Mouse (Mus musculus): ENCODE measurements around the gene Sirt4. TPM values are rescaled to one million over a fixed set of nuclear protein-coding genes. Genes with fewer than 3 reads are reported as not detected.
"Not testable (repeated sequence)": the region's sequence is repeated elsewhere in the genome, so short reads cannot be mapped to it uniquely, and the experiment has no call there.

Gene Sirt4
- polyA plus RNA-seq, 1 experiment from 2014 or later: 7.5 TPM

- ATAC-seq: no peak
- 0 out of 2 replicates have a peak, but pooled peaks cover 4% of the 10 kb centered on the region for H3K4me1 ChIP-seq
- H3K4me2 ChIP-seq: no peak overlapping the region
- no peaks in the 10 kb centered on the region for H3K9me3 ChIP-seq (replicated peaks)
- H3K27me3 ChIP-seq (replicated peaks): 0 out of 2 replicates have a peak, but pooled peaks cover 25% of the 10 kb centered on the region
- no peak overlapping the region for H3K27ac ChIP-seq
- H3K9ac ChIP-seq: no peak overlapping the region
- H3K4me3 ChIP-seq: no peak overlapping the region
- 62% methylated on average over 12 of the region's 12 CpGs for WGBS (ENCODE audit: insufficient replicate concordance)
- H3K36me3 ChIP-seq: no peaks in the 10 kb centered on the region
Measured at GRCm38 (mm10) chr5:115454422-115455090, 30.0 kb downstream of the Sirt4 start.

GRCm38 (mm10) chr5:115450410-115451317 lies 33.9 kb downstream of the Sirt4 start:
- no peak for ATAC-seq
- Histone ChIP-seq H3K4me1 (0 out of 2 replicates have a peak, but pooled peaks cover 4% of the 10 kb centered on the region), H3K4me2 (no peak overlapping the region)

GRCm38 (mm10) chr5:115449247-115449646 lies 35.3 kb downstream of the Sirt4 start:
- Histone ChIP-seq H3K9ac (no peak overlapping the region), H3K4me2 (no peak overlapping the region), H3K4me1 (0 out of 2 replicates have a peak, but pooled peaks cover 4% of the 10 kb centered on the region), H3K4me3 (no peak overlapping the region), H3K9me3 (replicated peaks) (no peaks in the 10 kb centered on the region), H3K36me3 (peaks cover 10% of the 10 kb centered on the region; the same call in 1 of the 2 replicates), H3K27me3 (replicated peaks) (0 out of 2 replicates have a peak, but pooled peaks cover 3% of the 10 kb centered on the region), H3K27ac (no peak overlapping the region)
- ATAC-seq: no peak
- 58% methylated on average over 3 of the region's 3 CpGs for WGBS (ENCODE audit: insufficient replicate concordance)

More at GRCm38 (mm10) chr5:115450410-115451317, 33.9 kb downstream of the Sirt4 start:
- 77% methylated on average over 27 of the region's 27 CpGs for WGBS (ENCODE audit: insufficient replicate concordance)
- Histone ChIP-seq H3K36me3 (no peaks in the 10 kb centered on the region), H3K9ac (no peak overlapping the region), H3K9me3 (replicated peaks) (no peaks in the 10 kb centered on the region), H3K4me3 (no peak overlapping the region), H3K27me3 (replicated peaks) (0 out of 2 replicates have a peak, but pooled peaks cover 3% of the 10 kb centered on the region), H3K27ac (no peak overlapping the region)

GRCm38 (mm10) chr5:115447108-115447507 lies 37.4 kb downstream of the Sirt4 start:
- Histone ChIP-seq H3K4me1 (0 out of 2 replicates have a peak, but pooled peaks cover 4% of the 10 kb centered on the region), H3K27ac (no peak overlapping the region), H3K36me3 (peaks cover 19% of the 10 kb centered on the region), H3K4me2 (no peak overlapping the region), H3K9ac (no peak overlapping the region), H3K27me3 (replicated peaks) (no peaks in the 10 kb centered on the region), H3K4me3 (no peak overlapping the region), H3K9me3 (replicated peaks) (no peaks in the 10 kb centered on the region)
- no peak for ATAC-seq
- WGBS (ENCODE audit: insufficient replicate concordance): 76% methylated on average over 17 of the region's 17 CpGs

- H3K4me3 ChIP-seq: no peak overlapping the region
- H3K9ac ChIP-seq: no peak overlapping the region
- H3K4me1 ChIP-seq: no peaks in the 10 kb centered on the region
- WGBS (ENCODE audit: insufficient replicate concordance): 81% methylated on average over 11 of the region's 11 CpGs
- H3K36me3 ChIP-seq: peaks cover 19% of the 10 kb centered on the region
- peaks cover 12% of the 10 kb centered on the region; the same call in 1 of the 2 replicates for H3K27me3 ChIP-seq (replicated peaks)
- no peak overlapping the region for H3K4me2 ChIP-seq
- no peak for ATAC-seq
- no peak overlapping the region for H3K27ac ChIP-seq
- no peaks in the 10 kb centered on the region for H3K9me3 ChIP-seq (replicated peaks)
Measured at GRCm38 (mm10) chr5:115444130-115444529, 40.4 kb downstream of the Sirt4 start.

- H3K4me1 ChIP-seq; H3K9ac ChIP-seq; H3K27ac ChIP-seq; H3K9me3 ChIP-seq (replicated peaks); ATAC-seq; H3K4me2 ChIP-seq; H3K4me3 ChIP-seq: not testable (repeated sequence)
- Histone ChIP-seq H3K36me3 (peaks cover 19% of the 10 kb centered on the region), H3K27me3 (replicated peaks) (peaks cover 27% of the 10 kb centered on the region)
- 39% methylated on average over 5 of the region's 5 CpGs for WGBS (ENCODE audit: insufficient replicate concordance)
Measured at GRCm38 (mm10) chr5:115442663-115443062, 41.9 kb downstream of the Sirt4 start.

GRCm38 (mm10) chr5:115441205-115441849 lies 43.2 kb downstream of the Sirt4 start:
- ATAC-seq: no peak

GRCm38 (mm10) chr5:115438667-115439066 lies 45.9 kb downstream of the Sirt4 start:
- 45% methylated on average over 5 of the region's 7 CpGs for WGBS (ENCODE audit: insufficient replicate concordance)
- Histone ChIP-seq H3K9me3 (replicated peaks) (no peaks in the 10 kb centered on the region), H3K4me1 (peaks cover 10% of the 10 kb centered on the region; the same call in 1 of the 2 replicates), H3K27me3 (replicated peaks) (peaks cover 67% of the 10 kb centered on the region), H3K36me3 (peaks cover 9% of the 10 kb centered on the region), H3K4me2 (no peak overlapping the region), H3K27ac (no peak overlapping the region), H3K9ac (no peak overlapping the region), H3K4me3 (no peak overlapping the region)
- ATAC-seq: no peak

More at GRCm38 (mm10) chr5:115441205-115441849, 43.2 kb downstream of the Sirt4 start:
- Histone ChIP-seq H3K36me3 (peaks cover 19% of the 10 kb centered on the region), H3K4me1 (peaks cover 7% of the 10 kb centered on the region; the same call in 1 of the 2 replicates), H3K4me3 (no peak overlapping the region), H3K4me2 (no peak overlapping the region), H3K27ac (no peak overlapping the region), H3K9me3 (replicated peaks) (no peaks in the 10 kb centered on the region), H3K9ac (no peak overlapping the region), H3K27me3 (replicated peaks) (peaks cover 40% of the 10 kb centered on the region)
- WGBS (ENCODE audit: insufficient replicate concordance): 39% methylated on average over 14 of the region's 14 CpGs

GRCm38 (mm10) chr5:115437945-115438315 lies 46.6 kb downstream of the Sirt4 start:
- Histone ChIP-seq H3K9me3 (replicated peaks) (no peaks in the 10 kb centered on the region), H3K4me3 (no peak overlapping the region), H3K27ac (no peak overlapping the region), H3K4me2 (no peak overlapping the region), H3K9ac (no peak overlapping the region), H3K4me1 (peaks cover 10% of the 10 kb centered on the region; the same call in 1 of the 2 replicates), H3K27me3 (replicated peaks) (peaks cover 74% of the 10 kb centered on the region), H3K36me3 (peaks cover 5% of the 10 kb centered on the region)
- no peak for ATAC-seq
- WGBS (ENCODE audit: insufficient replicate concordance): 25% methylated on average over 2 of the region's 2 CpGs

GRCm38 (mm10) chr5:115437242-115437944 lies 47.1 kb downstream of the Sirt4 start:
- ATAC-seq: no peak
- Histone ChIP-seq H3K9me3 (replicated peaks) (no peaks in the 10 kb centered on the region), H3K36me3 (peaks cover under 1% of the 10 kb centered on the region), H3K27ac (no peak overlapping the region), H3K9ac (no peak overlapping the region), H3K4me2 (no peak overlapping the region), H3K27me3 (replicated peaks) (peaks cover 79% of the 10 kb centered on the region), H3K4me3 (no peak overlapping the region), H3K4me1 (peaks cover 10% of the 10 kb centered on the region; the same call in 1 of the 2 replicates)
- 52% methylated on average over 7 of the region's 7 CpGs for WGBS (ENCODE audit: insufficient replicate concordance)

Data from liver, embryonic 12.5 days (tissue).